Mouse (Mus musculus) G1E (cell line): ENCODE measurements around the gene Abcb8.

ENCODE experiments used
- CTCF ChIP-seq: IDR thresholded peaks from 2 replicates; pipeline ENCODE4 v1.5.1; 2012; ENCODE audit warnings: low read depth, low read length, inconsistent platforms, mixed read lengths
- GATA1 ChIP-seq: IDR thresholded peaks from 2 replicates; pipeline ENCODE4 v1.6.1; 2012; ENCODE audit warnings: borderline replicate concordance, low read length, inconsistent platforms, mixed read lengths
- GATA2 ChIP-seq: IDR thresholded peaks from 2 replicates; pipeline ENCODE4 v1.6.1; 2012; ENCODE audit warnings: low read depth, low read length, inconsistent platforms, borderline replicate concordance

- TF ChIP-seq CTCF (no peak), GATA2 (no peak), GATA1 (no peak)
Measured at GRCm38 (mm10) chr5:24424861-24425411, 31.5 kb downstream of the Abcb8 start.
